Mouse (Mus musculus) kidney, embryonic 16.5 days (tissue): ENCODE data around the gene Lias. TPM values are rescaled to one million over a fixed set of nuclear protein-coding genes. Genes with fewer than 3 reads are reported as not detected.

Source experiments
- ATAC-seq: fragments of 200-750 bp; cut with Nextera tagmentation; 2 replicates; pipeline ENCODE4 v1.8.0; 2017; ENCODE audit warnings: moderate TSS enrichment; ENCODE audit not compliant: low FRiP score, low TSS enrichment
- H3K27ac ChIP-seq: fragments of 300-500 bp; sonication (generic); 2 replicates; pipeline ENCODE4 v1.5.1; 2014; ENCODE audit warnings: low read length
- H3K27me3 ChIP-seq: fragments of 300-500 bp; sonication (generic); 2 replicates; pipeline ENCODE4 v1.6.1; 2014; ENCODE audit warnings: low read length, control low read depth, mixed read lengths; ENCODE audit not compliant: insufficient read depth
- H3K36me3 ChIP-seq: fragments of 300-500 bp; sonication (generic); 2 replicates; pipeline ENCODE4 v1.6.1; 2014; ENCODE audit warnings: low read length, control low read depth, mixed read lengths; ENCODE audit not compliant: insufficient read depth
- H3K4me1 ChIP-seq: fragments of 300-500 bp; sonication (generic); 2 replicates; pipeline ENCODE4 v1.6.1; 2014; ENCODE audit warnings: low read length, control low read depth, mixed read lengths; ENCODE audit not compliant: insufficient read depth
- H3K4me2 ChIP-seq: fragments of 300-500 bp; sonication (generic); replicated peaks from 2 replicates; pipeline ENCODE4 v1.6.1; 2014; ENCODE audit warnings: low read depth, low read length
- H3K4me3 ChIP-seq: fragments of 300-500 bp; sonication (generic); 2 replicates; pipeline ENCODE4 v1.5.1; 2014; ENCODE audit warnings: mild to moderate bottlenecking, low read length
- H3K9ac ChIP-seq: fragments of 300-500 bp; sonication (generic); replicated peaks from 2 replicates; pipeline ENCODE4 v1.6.1; 2014; ENCODE audit warnings: low read length
- H3K9me3 ChIP-seq: fragments of 300-500 bp; sonication (generic); 2 replicates; pipeline ENCODE4 v1.6.1; 2016; ENCODE audit warnings: low read length, control low read depth
- WGBS: fragments of 180-500 bp; shearing (Covaris S2); extraction: QIAGEN DNeasy Blood & Tissue Kit; methylation state at CpG from one replicate; pipeline ENCODE4 v1.1.7; 2014; 5-methylcytosine and 5-hydroxymethylcytosine counted together
- polyA plus RNA-seq: library from polyadenylated mRNA; unstranded; fragments of >200 nt; fragmentation: Nextera tagmentation; extraction: Ambion mirVana; gene quantifications from 2 replicates; pipeline ENCODE4 v1.2.1, GENCODE M21; 2015

Lias gene
- polyA plus RNA-seq, 1 experiment from 2014 or later = 67.2 TPM

- Histone ChIP-seq H3K9me3 (no peaks in the 10 kb centered on the region), H3K36me3 (peaks cover 26% of the 10 kb centered on the region), H3K27me3 (no peaks in the 10 kb centered on the region), H3K4me2 (no peak overlapping the region), H3K9ac (no peak overlapping the region), H3K4me1 (peaks cover 11% of the 10 kb centered on the region), H3K4me3 (no peak overlapping the region), H3K27ac (no peak overlapping the region)
- peak; percentile 92 for ATAC-seq
- 73% methylated on average over 8 of the region's 8 CpGs for WGBS
These were observed 31.5 kb downstream of the Lias start for GRCm38 (mm10) chr5:65422803-65423202.

- Histone ChIP-seq H3K4me2 (no peak overlapping the region), H3K27me3 (no peaks in the 10 kb centered on the region), H3K9ac (no peak overlapping the region), H3K36me3 (peaks cover 24% of the 10 kb centered on the region), H3K4me3 (no peak overlapping the region), H3K27ac (no peak overlapping the region), H3K4me1 (peaks cover 11% of the 10 kb centered on the region), H3K9me3 (no peaks in the 10 kb centered on the region)
- peak; percentile 41; the same call in 1 of the 2 replicates for ATAC-seq
- WGBS = 82% methylated on average over 6 of the region's 6 CpGs
These were observed 32.9 kb downstream of the Lias start for GRCm38 (mm10) chr5:65424215-65424614.

GRCm38 (mm10) chr5:65425251-65425650 is 34.0 kb downstream of the Lias start:
- WGBS = 92% methylated on average over 5 of the region's 5 CpGs
- no peak overlapping the region for H3K4me2 ChIP-seq
- H3K9ac ChIP-seq = no peak overlapping the region
- peaks cover 11% of the 10 kb centered on the region for H3K4me1 ChIP-seq
- no peak overlapping the region for H3K4me3 ChIP-seq
- ATAC-seq = no peak
- no peaks in the 10 kb centered on the region for H3K9me3 ChIP-seq
- no peak overlapping the region for H3K27ac ChIP-seq
- H3K27me3 ChIP-seq = no peaks in the 10 kb centered on the region
- H3K36me3 ChIP-seq = peaks cover 24% of the 10 kb centered on the region

GRCm38 (mm10) chr5:65428321-65428720 is 37.0 kb downstream of the Lias start:
- no peak for ATAC-seq
- Histone ChIP-seq H3K27me3 (no peaks in the 10 kb centered on the region), H3K4me1 (0 out of 2 replicates have a peak, but pooled peaks cover 5% of the 10 kb centered on the region), H3K9ac (no peak overlapping the region), H3K9me3 (no peaks in the 10 kb centered on the region), H3K4me2 (no peak overlapping the region), H3K4me3 (no peak overlapping the region), H3K27ac (no peak overlapping the region), H3K36me3 (0 out of 2 replicates have a peak, but pooled peaks cover 4% of the 10 kb centered on the region)
- 49% methylated on average over 4 of the region's 4 CpGs for WGBS

- Histone ChIP-seq H3K4me3 (no peak overlapping the region), H3K9me3 (no peaks in the 10 kb centered on the region), H3K4me2 (no peak overlapping the region), H3K27me3 (no peaks in the 10 kb centered on the region), H3K27ac (no peak overlapping the region), H3K36me3 (0 out of 2 replicates have a peak, but pooled peaks cover 4% of the 10 kb centered on the region), H3K4me1 (0 out of 2 replicates have a peak, but pooled peaks cover under 1% of the 10 kb centered on the region), H3K9ac (no peak overlapping the region)
- no peak for ATAC-seq
- 85% methylated on average over 5 of the region's 5 CpGs for WGBS
These were observed 38.1 kb downstream of the Lias start for GRCm38 (mm10) chr5:65429441-65429840.

GRCm38 (mm10) chr5:65434471-65435362 is 43.4 kb downstream of the Lias start:
- 2% methylated on average over 15 of the region's 15 CpGs for WGBS
- H3K9ac ChIP-seq = peak overlapping the region; percentile 82
- peak overlapping the region; percentile 84 for H3K4me3 ChIP-seq
- peak overlapping the region; percentile 68 for H3K4me2 ChIP-seq
- no peaks in the 10 kb centered on the region for H3K9me3 ChIP-seq
- H3K4me1 ChIP-seq = peaks cover 13% of the 10 kb centered on the region
- no peaks in the 10 kb centered on the region for H3K27me3 ChIP-seq
- H3K36me3 ChIP-seq = no peaks in the 10 kb centered on the region
- ATAC-seq = no peak
- peak overlapping the region; percentile 68 for H3K27ac ChIP-seq

GRCm38 (mm10) chr5:65435363-65435805 is 44.1 kb downstream of the Lias start:
- peak overlapping the region; percentile 82 for H3K9ac ChIP-seq
- peaks cover 13% of the 10 kb centered on the region for H3K4me1 ChIP-seq
- no peaks in the 10 kb centered on the region for H3K36me3 ChIP-seq
- no peaks in the 10 kb centered on the region for H3K27me3 ChIP-seq
- H3K27ac ChIP-seq = peak overlapping the region; percentile 68; the same call in 1 of the 2 replicates
- WGBS = under 1% methylated on average over 47 of the region's 47 CpGs
- no peaks in the 10 kb centered on the region for H3K9me3 ChIP-seq
- H3K4me3 ChIP-seq = peak overlapping the region; percentile 84
- no peak for ATAC-seq
- peak overlapping the region; percentile 68 for H3K4me2 ChIP-seq

GRCm38 (mm10) chr5:65435806-65436561 is 44.7 kb downstream of the Lias start, which contains the start of gene Ugdh:
TSS of gene Ugdh (minus strand) at chr5:65435949.
- peak within 1 kb of the TSS; percentile 84 for H3K4me3 ChIP-seq
- H3K9me3 ChIP-seq = no peaks in the 10 kb centered on the region
- peaks cover 13% of the 10 kb centered on the region for H3K4me1 ChIP-seq
- no peaks in the 10 kb centered on the region for H3K27me3 ChIP-seq
- no peaks in the 10 kb centered on the region for H3K36me3 ChIP-seq
- peak within 1 kb of the TSS; percentile 82 for H3K9ac ChIP-seq
- peak within 1 kb of the TSS; percentile 93 for H3K27ac ChIP-seq
- WGBS = under 1% methylated on average over 51 of the region's 51 CpGs
- peak within 1 kb of the TSS; percentile 68 for H3K4me2 ChIP-seq
- peak; percentile 98 for ATAC-seq

- no peak overlapping the region for H3K4me2 ChIP-seq
- ATAC-seq = no peak
- H3K27ac ChIP-seq = no peak overlapping the region
- no peaks in the 10 kb centered on the region for H3K36me3 ChIP-seq
- H3K4me3 ChIP-seq = no peak overlapping the region
- peaks cover 13% of the 10 kb centered on the region for H3K4me1 ChIP-seq
- H3K9me3 ChIP-seq = no peaks in the 10 kb centered on the region
- no peak overlapping the region for H3K9ac ChIP-seq
- no peaks in the 10 kb centered on the region for H3K27me3 ChIP-seq
These were observed 46.7 kb downstream of the Lias start for GRCm38 (mm10) chr5:65438041-65438440.
